Mouse (Mus musculus) forebrain, embryonic 16.5 days (tissue): ENCODE results near the gene Olfr837. TPM values are rescaled to one million over a fixed set of nuclear protein-coding genes. Genes with fewer than 3 reads are reported as not detected.
"Not testable (repeated sequence)": the region's sequence is repeated elsewhere in the genome, so short reads cannot be mapped to it uniquely, and the experiment has no call there.

ENCODE experiments used
- ATAC-seq: fragments of 200-750 bp; cut with Nextera tagmentation; 2 replicates; pipeline ENCODE4 v1.8.0; 2017; ENCODE audit warnings: mild to moderate bottlenecking, moderate library complexity
- H3K27ac ChIP-seq: fragments of 300-500 bp; sonication (generic); 2 replicates; pipeline ENCODE4 v1.5.1; 2014; ENCODE audit warnings: low read length, control low read depth
- H3K27me3 ChIP-seq: fragments of 300-500 bp; sonication (generic); replicated peaks from 2 replicates; pipeline ENCODE4 v1.6.1; 2014; ENCODE audit warnings: low read length; ENCODE audit not compliant: control insufficient read depth, insufficient read depth
- H3K36me3 ChIP-seq: fragments of 300-500 bp; sonication (generic); 2 replicates; pipeline ENCODE4 v1.6.1; 2014; ENCODE audit not compliant: control insufficient read depth, insufficient read depth
- H3K4me1 ChIP-seq: fragments of 300-500 bp; sonication (generic); replicated peaks from 2 replicates; pipeline ENCODE4 v1.6.1; 2014; ENCODE audit warnings: low read length; ENCODE audit not compliant: control insufficient read depth, insufficient read depth
- H3K4me2 ChIP-seq: fragments of 300-500 bp; sonication (generic); 2 replicates; pipeline ENCODE4 v1.6.1; 2014; ENCODE audit warnings: mild to moderate bottlenecking, low read length, control low read depth
- H3K4me3 ChIP-seq: fragments of 300-500 bp; sonication (generic); replicated peaks from 2 replicates; pipeline ENCODE4 v1.5.1; 2014; ENCODE audit warnings: mild to moderate bottlenecking, low read length, control low read depth
- H3K9ac ChIP-seq: fragments of 300-500 bp; sonication (generic); replicated peaks from 2 replicates; pipeline ENCODE4 v1.6.1; 2014; ENCODE audit warnings: low read depth, low read length, control low read depth
- H3K9me3 ChIP-seq: fragments of 300-500 bp; sonication (generic); 2 replicates; pipeline ENCODE4 v1.6.1; 2016; ENCODE audit warnings: low read length; ENCODE audit not compliant: control insufficient read depth
- WGBS: fragments of 180-500 bp; shearing (Covaris S2); extraction: QIAGEN DNeasy Blood & Tissue Kit; methylation state at CpG from one replicate; pipeline ENCODE4 v1.1.7; 2014; 5-methylcytosine and 5-hydroxymethylcytosine counted together
- polyA plus RNA-seq: library from polyadenylated mRNA; unstranded; fragments of >200 nt; fragmentation: Nextera tagmentation; extraction: Ambion mirVana; gene quantifications from 2 replicates; pipeline ENCODE4 v1.2.1, GENCODE M21; 2015

The Olfr837 gene
- polyA plus RNA-seq = not detected in 2 replicates

DNA sequence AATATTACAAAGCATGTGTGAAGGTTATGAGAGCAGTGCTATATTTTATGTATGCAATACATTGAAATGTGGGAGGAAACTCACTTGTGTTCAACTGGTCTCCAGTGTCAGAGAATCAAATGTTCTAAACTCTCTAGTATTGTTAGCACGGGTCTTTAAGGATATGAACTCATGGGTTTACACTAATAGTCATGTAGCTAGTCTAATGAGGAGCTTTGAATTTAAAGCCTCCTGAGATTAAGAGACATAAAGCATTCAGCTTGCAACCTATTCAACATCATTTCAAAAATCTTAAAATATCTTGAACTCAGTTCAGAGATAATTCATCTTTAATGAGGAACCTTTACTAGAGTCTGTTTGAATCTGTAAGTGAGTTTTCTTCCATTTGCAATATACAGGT lies at the start of gene Olfr837:
TSS of gene Olfr837 (plus strand) at position 301 of the 400 bp plus-strand sequence.
- Histone ChIP-seq H3K4me1 (no peaks in the 10 kb centered on the region), H3K27ac (no peak within 1 kb of the TSS), H3K9ac (no peak within 1 kb of the TSS), H3K4me2 (no peak within 1 kb of the TSS), H3K36me3 (no peaks in the 10 kb centered on the region), H3K4me3 (no peak within 1 kb of the TSS), H3K9me3 (peaks cover 5% of the 10 kb centered on the region; the same call in 1 of the 2 replicates), H3K27me3 (no peaks in the 10 kb centered on the region)
- WGBS = 71% methylated on average over 1 of the region's 1 CpGs
- no peak for ATAC-seq

DNA sequence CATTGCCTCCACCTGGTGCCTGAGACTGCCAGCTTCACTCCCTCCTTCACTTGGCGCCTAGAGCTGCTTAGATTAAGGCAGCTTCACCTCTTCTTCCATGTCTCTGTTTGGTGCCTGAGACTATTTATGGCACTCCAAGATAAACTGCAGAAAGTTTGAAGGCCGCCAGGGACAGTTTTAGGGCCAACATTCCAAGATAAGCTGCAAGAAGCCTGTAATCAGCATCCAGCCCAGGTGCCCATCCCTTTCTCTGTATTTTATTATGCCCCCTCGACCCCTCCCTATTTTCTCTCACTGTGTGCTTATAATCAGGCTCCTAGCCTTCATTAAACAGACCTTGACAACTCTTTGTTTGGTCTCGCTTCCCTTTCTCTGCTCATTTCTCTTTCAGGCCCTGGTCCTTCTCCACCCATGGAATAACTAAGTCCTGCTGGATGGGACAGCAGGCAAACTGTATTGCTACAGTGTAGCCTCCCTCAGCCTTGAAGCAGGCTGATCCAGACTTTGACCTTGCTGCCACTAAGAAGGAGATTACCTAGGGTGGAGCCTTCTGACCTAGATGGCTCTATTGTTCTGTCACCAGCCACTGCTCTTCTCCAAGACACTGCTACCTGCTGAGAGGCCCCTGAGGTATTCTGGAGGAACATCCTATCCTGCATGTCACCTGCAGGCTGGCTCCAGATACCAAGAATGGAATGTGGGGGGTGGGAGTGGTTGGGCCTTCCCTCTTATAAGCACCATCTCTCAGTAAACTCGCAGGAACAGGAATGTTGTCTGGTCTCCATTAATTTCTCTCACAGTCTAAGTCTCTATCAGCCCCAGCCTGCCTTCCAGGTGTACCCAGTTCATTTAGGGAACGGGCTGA lies 43.0 kb upstream of the Olfr837 start:
- not testable (repeated sequence) for H3K4me2 ChIP-seq, H3K27ac ChIP-seq, H3K4me1 ChIP-seq, ATAC-seq, H3K36me3 ChIP-seq, H3K4me3 ChIP-seq, H3K27me3 ChIP-seq, H3K9ac ChIP-seq, H3K9me3 ChIP-seq
- 68% methylated on average over 6 of the region's 6 CpGs for WGBS

DNA sequence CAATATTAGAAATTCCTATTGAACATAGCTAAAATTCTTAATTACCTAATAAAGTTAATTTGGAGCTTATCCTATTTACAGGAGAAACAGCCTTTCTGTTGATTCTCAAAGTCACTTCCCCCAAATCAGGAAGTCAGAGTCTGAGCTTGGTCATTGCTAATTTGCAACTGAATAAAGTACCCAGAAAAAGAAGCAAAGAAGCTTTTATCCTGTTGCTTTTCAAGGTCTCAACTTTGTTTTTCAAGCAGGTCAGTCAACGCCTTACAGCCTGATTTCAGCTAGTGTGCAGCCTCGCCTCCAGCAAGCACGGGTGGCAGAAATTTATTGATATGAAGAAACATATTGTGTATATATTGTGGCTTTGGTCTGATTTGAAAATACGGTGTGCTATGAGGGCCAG lies 38.8 kb upstream of the Olfr837 start:
- Histone ChIP-seq H3K27me3 (no peaks in the 10 kb centered on the region), H3K9ac (no peak overlapping the region), H3K4me1 (no peaks in the 10 kb centered on the region), H3K36me3 (no peaks in the 10 kb centered on the region), H3K27ac (no peak overlapping the region), H3K9me3 (no peaks in the 10 kb centered on the region), H3K4me2 (no peak overlapping the region), H3K4me3 (no peak overlapping the region)
- WGBS = 93% methylated on average over 4 of the region's 4 CpGs
- ATAC-seq = no peak

DNA sequence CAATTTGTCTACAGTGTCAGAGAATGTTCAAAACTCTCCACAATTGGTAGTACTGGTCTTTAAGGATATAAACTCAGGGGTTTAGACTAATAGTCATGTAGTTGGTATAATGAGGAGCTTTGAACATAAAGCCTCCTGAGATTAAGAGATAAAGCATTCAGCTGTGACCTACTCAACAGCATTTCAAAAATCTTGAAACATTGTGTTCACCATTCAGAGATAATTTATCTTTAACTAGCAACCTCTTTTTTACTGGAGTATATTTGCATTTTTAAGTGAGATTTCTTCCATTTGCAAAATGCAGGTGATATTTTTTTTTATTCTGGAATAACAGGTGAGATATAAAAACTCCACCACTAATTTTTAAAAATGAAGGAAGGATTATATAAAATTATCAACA lies 16.0 kb upstream of the Olfr837 start, which contains the start of gene Olfr836:
TSS of gene Olfr836 (plus strand) at position 301 of the 400 bp plus-strand sequence.
- H3K36me3 ChIP-seq = no peaks in the 10 kb centered on the region
- H3K9ac ChIP-seq = no peak within 1 kb of the TSS
- no peaks in the 10 kb centered on the region for H3K9me3 ChIP-seq
- H3K4me1 ChIP-seq = no peaks in the 10 kb centered on the region
- H3K27ac ChIP-seq = no peak within 1 kb of the TSS
- H3K27me3 ChIP-seq = no peaks in the 10 kb centered on the region
- ATAC-seq = no peak
- H3K4me2 ChIP-seq = no peak within 1 kb of the TSS
- no peak within 1 kb of the TSS for H3K4me3 ChIP-seq

DNA sequence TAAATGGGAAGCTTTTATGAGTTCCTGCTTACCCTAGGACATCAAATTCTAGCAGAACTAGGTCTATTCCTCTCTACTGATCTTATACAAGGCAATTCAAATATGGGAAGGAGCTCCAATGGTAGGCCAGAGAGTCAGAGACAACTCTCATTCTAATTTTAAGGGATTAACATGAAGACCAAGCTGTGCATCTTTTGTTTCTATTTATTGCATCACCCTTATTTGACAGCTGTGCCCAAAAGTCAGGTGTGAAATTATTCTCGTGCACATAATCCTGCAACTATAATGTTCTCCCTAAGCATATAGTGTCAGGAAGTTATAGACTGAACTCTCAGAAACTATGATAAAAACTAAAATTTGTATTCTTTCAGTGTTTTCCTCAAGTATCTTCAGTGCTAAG lies 41.1 kb downstream of the Olfr837 start, which contains the start of gene Olfr839-ps1:
TSS of gene Olfr839-ps1 (minus strand) at position 101 of the 400 bp plus-strand sequence.
- Histone ChIP-seq H3K9ac (no peak within 1 kb of the TSS), H3K27ac (no peak within 1 kb of the TSS), H3K36me3 (no peaks in the 10 kb centered on the region), H3K4me1 (no peaks in the 10 kb centered on the region), H3K4me3 (no peak within 1 kb of the TSS), H3K27me3 (no peaks in the 10 kb centered on the region), H3K4me2 (no peak within 1 kb of the TSS), H3K9me3 (peaks cover 16% of the 10 kb centered on the region)
- 74% methylated on average over 1 of the region's 1 CpGs for WGBS
- no peak for ATAC-seq

Other genes with a start within 250 kb of the Olfr837 start
- gene Olfr832, start 199.2 kb upstream of the Olfr837 start, polyA plus RNA-seq = not detected in 2 replicates
- not detected in 2 replicates for gene Olfr834, start 148.3 kb upstream of the Olfr837 start, polyA plus RNA-seq
- gene Olfr835, start 103.6 kb upstream of the Olfr837 start, polyA plus RNA-seq = not detected in 2 replicates
- not detected in 2 replicates for gene Olfr836, start 15.9 kb upstream of the Olfr837 start, polyA plus RNA-seq
- not detected in 2 replicates for gene Olfr839-ps1, start 41.0 kb downstream of the Olfr837 start, polyA plus RNA-seq
- not detected in 2 replicates for gene Olfr843, start 115.7 kb downstream of the Olfr837 start, polyA plus RNA-seq
- gene Olfr844, start 180.0 kb downstream of the Olfr837 start, polyA plus RNA-seq = not detected in 2 replicates
- gene Olfr845, start 200.1 kb downstream of the Olfr837 start, polyA plus RNA-seq = not detected in 2 replicates
- not detected in 2 replicates for gene Olfr846, start 227.7 kb downstream of the Olfr837 start, polyA plus RNA-seq
- gene Olfr847, start 242.4 kb downstream of the Olfr837 start, polyA plus RNA-seq = not detected in 2 replicates